Mouse (Mus musculus): ENCODE measurements around the gene Taf8. TPM values are rescaled to one million over a fixed set of nuclear protein-coding genes. Genes with fewer than 3 reads are reported as not detected.
A peak's percentile ranks its signal among the peaks of the same experiment; 100 is the strongest.

Taf8 gene
- polyA plus RNA-seq, 1 experiment: 13.3 TPM

DNA sequence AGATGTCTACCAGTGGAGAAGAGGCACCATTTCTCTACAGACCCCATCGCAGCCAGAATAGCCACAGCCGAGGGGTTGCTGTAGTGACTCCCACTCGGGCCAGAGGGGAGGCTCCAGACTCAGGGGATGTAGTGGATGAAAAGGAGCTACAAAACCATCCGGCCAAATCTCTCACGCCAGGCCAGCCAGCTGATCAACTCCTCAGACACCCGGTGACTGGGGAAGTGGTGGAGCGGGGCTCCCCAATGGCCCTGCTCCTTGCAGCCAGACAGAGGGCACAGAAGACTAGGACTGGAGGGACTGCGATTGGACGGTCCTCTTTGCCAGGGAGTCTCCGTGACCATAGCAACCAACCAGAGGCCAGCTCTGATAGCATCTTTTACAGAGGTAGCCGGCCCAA, 34.4 kb downstream of the Taf8 start:
- TF ChIP-seq CTCF (IDR thresholded peaks at IDR 0.05; ENCODE audit: extremely low read depth, insufficient read length, insufficient replicate concordance, low read depth, low read length) (no peak), POLR2A (IDR thresholded peaks at IDR 0.05; ENCODE audit: low read depth, low read length) (no peak)
- no peak overlapping the region for H3K27ac ChIP-seq (ENCODE audit: insufficient read depth, low read depth, low read length)
- H3K27me3 ChIP-seq (ENCODE audit: control insufficient read depth, insufficient read depth, low read length): no peaks in the 10 kb centered on the region
- peaks cover 21% of the 10 kb centered on the region for H3K4me1 ChIP-seq (ENCODE audit: control insufficient read depth, insufficient read depth, insufficient read length, low read length)
- WGBS: 92% methylated on average over 11 of the region's 11 CpGs
- H3K4me3 ChIP-seq (ENCODE audit: low read depth, low read length): no peak overlapping the region
- peaks cover 41% of the 10 kb centered on the region for H3K36me3 ChIP-seq (ENCODE audit: control insufficient read depth, insufficient read depth, low read length)

DNA sequence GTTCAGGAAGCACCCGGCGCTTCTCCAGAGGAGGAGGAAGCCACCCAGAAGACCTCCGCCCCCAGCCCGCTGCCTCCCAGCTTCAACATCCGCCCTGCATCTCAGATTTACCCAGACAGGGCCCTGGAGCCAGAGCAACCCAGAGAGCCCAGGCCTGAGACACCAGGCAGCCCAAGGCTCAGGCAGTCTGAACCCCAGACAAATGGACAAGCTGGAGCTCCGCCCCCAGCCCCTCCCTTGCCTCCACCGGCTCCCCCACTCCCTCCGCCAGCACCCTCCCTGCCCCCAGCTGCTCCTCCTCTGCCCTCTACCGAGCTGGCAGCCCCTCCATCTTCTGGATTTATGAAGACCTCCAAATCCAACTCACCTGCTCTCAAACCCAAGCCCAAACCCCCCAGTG, 35.8 kb downstream of the Taf8 start:
- H3K27me3 ChIP-seq (ENCODE audit: control insufficient read depth, insufficient read depth, low read length): no peaks in the 10 kb centered on the region
- 76% methylated on average over 9 of the region's 9 CpGs for WGBS
- peaks cover 34% of the 10 kb centered on the region for H3K4me1 ChIP-seq (ENCODE audit: control insufficient read depth, insufficient read depth, insufficient read length, low read length)
- H3K4me3 ChIP-seq (ENCODE audit: low read depth, low read length): no peak overlapping the region
- H3K36me3 ChIP-seq (ENCODE audit: control insufficient read depth, insufficient read depth, low read length): peaks cover 41% of the 10 kb centered on the region
- H3K27ac ChIP-seq (ENCODE audit: insufficient read depth, low read depth, low read length): no peak overlapping the region
- TF ChIP-seq POLR2A (IDR thresholded peaks at IDR 0.05; ENCODE audit: low read depth, low read length): no peak

DNA sequence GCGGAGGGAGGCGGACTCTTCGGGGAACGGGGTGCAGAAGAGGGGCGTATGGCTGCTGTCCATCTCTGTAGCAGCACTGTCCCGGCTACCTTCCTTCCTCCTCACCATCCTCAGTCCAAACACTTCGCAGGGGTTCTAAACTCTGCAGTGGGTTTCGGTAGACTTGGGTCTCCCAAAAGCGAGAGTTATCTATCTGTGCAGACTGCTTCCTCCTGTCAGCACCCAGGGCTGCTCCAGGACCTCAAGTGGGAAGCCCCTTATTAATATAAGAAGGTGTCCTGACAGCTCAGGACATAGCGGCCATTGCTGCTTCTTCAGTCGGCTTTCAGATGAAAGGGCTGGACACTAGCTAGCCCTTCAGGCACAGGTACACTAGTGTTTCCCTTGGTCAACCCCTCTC, 37.1 kb downstream of the Taf8 start:
- TF ChIP-seq POLR2A (IDR thresholded peaks at IDR 0.05; ENCODE audit: low read depth, low read length): no peak
- no peak for TF ChIP-seq CTCF (IDR thresholded peaks at IDR 0.05; ENCODE audit: extremely low read depth, insufficient read length, insufficient replicate concordance, low read depth, low read length)
- 79% methylated on average over 11 of the region's 11 CpGs for WGBS
- no peak overlapping the region for H3K4me3 ChIP-seq (ENCODE audit: low read depth, low read length)
- peaks cover 40% of the 10 kb centered on the region for H3K4me1 ChIP-seq (ENCODE audit: control insufficient read depth, insufficient read depth, insufficient read length, low read length)
- no peaks in the 10 kb centered on the region for H3K27me3 ChIP-seq (ENCODE audit: control insufficient read depth, insufficient read depth, low read length)
- H3K36me3 ChIP-seq (ENCODE audit: control insufficient read depth, insufficient read depth, low read length): peaks cover 37% of the 10 kb centered on the region
- no peak overlapping the region for H3K27ac ChIP-seq (ENCODE audit: insufficient read depth, low read depth, low read length)

DNA sequence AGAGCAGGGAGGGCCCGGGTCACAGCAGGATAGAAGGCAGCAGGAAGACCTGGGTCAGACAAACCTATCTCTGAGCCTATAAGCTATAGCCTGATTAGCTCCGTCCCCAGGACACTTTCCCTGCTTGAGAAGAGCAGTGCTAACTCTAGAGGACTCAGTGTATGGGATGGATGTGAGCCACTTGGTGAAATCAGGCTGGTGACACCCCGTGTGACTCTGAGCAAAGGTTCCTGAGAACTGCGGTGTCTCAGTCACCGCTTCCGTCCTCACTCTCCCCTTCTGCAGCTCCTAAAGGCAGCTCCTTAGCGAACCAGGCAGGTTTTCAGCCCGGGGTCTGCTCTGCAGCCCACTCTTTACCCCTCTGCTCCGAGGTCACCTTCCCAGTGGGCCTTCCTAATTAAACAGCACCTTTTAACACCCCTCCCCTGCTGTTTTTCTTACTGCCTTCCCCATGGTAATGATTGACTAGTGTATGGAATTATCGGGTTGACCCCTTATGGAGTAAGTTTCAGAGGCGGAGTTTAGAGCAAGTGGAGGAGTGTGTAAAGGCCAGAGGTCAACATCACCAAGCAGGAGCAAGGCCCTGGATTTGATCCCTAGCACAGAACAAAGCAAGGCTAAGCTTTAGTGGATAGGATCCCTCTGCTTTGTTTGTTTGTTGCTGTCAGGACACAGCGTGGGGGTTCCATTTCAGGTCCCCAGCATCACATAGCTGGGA, 37.7 kb downstream of the Taf8 start:
- TF ChIP-seq CTCF (IDR thresholded peaks at IDR 0.05; ENCODE audit: extremely low read depth, insufficient read length, insufficient replicate concordance, low read depth, low read length): no peak
- no peak for TF ChIP-seq POLR2A (IDR thresholded peaks at IDR 0.05; ENCODE audit: low read depth, low read length)
- WGBS: 29% methylated on average over 12 of the region's 12 CpGs
- H3K36me3 ChIP-seq (ENCODE audit: control insufficient read depth, insufficient read depth, low read length): peaks cover 34% of the 10 kb centered on the region
- H3K27me3 ChIP-seq (ENCODE audit: control insufficient read depth, insufficient read depth, low read length): no peaks in the 10 kb centered on the region
- peak overlapping the region; percentile 25 for H3K4me3 ChIP-seq (ENCODE audit: low read depth, low read length)
- H3K27ac ChIP-seq (ENCODE audit: insufficient read depth, low read depth, low read length): peak overlapping the region; percentile 83
- peaks cover 46% of the 10 kb centered on the region for H3K4me1 ChIP-seq (ENCODE audit: control insufficient read depth, insufficient read depth, insufficient read length, low read length)

DNA sequence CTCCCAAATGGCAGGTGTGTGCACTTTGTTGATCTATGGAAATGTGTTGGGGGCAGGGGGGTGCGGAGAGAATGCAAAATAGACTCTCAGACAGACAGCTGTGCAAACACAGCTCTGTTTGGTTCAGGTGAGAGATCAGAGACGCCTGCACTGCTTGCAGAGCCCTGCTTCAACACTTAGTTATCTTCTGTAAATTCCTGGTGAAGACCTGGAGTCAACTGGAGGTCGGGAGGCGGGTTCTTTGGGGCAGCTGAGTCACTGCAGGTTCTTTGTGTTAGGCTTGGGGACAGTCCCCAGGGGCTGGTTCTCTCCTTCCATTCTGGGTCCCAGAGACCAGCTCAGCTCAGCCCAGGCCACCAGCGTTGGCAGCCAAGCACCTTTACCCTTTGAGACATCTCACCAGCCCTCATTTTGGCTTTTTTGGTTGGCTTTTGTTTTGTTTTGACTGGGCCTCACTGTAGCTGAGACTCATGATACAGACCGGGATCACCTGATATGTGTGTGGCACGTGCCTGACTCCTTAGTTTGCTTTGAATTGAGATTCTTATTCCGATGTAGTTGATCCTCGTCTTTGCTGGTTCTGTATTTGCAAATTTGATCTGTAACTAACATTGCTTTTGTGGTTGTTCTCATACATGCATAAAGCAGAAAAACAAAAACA, 39.2 kb downstream of the Taf8 start:
- Histone ChIP-seq H3K4me3 (ENCODE audit: low read depth, low read length) (no peak overlapping the region), H3K27ac (ENCODE audit: insufficient read depth, low read depth, low read length) (peak overlapping the region; percentile 63), H3K27me3 (ENCODE audit: control insufficient read depth, insufficient read depth, low read length) (no peaks in the 10 kb centered on the region), H3K36me3 (ENCODE audit: control insufficient read depth, insufficient read depth, low read length) (peaks cover 21% of the 10 kb centered on the region), H3K4me1 (ENCODE audit: control insufficient read depth, insufficient read depth, insufficient read length, low read length) (peaks cover 50% of the 10 kb centered on the region)
- TF ChIP-seq POLR2A (IDR thresholded peaks at IDR 0.05; ENCODE audit: low read depth, low read length) (no peak), CTCF (IDR thresholded peaks at IDR 0.05; ENCODE audit: extremely low read depth, insufficient read length, insufficient replicate concordance, low read depth, low read length) (no peak)
- 23% methylated on average over 9 of the region's 9 CpGs for WGBS

DNA sequence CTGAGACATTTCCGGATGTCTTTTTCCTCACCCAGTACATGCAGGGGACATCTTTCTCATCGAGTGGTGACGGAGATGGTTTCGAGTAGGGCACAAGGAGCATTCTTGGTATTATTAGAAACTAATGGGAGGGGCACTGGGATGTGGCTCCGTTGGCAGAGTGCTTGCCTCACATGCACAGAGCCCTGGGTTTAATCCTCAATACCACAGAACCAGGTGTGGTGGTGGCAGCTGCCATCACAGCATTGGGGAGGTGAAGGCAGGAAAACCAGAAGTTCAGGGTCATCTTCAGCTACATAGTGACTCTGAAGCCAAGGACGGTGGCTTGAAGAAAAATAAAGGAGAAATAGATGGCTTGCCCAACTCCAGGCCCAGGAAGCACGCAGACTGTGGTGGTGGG, 39.9 kb downstream of the Taf8 start:
- no peak for TF ChIP-seq POLR2A (IDR thresholded peaks at IDR 0.05; ENCODE audit: low read depth, low read length)
- TF ChIP-seq CTCF (IDR thresholded peaks at IDR 0.05; ENCODE audit: extremely low read depth, insufficient read length, insufficient replicate concordance, low read depth, low read length): no peak
- Histone ChIP-seq H3K27ac (ENCODE audit: insufficient read depth, low read depth, low read length) (peak overlapping the region; percentile 63), H3K36me3 (ENCODE audit: control insufficient read depth, insufficient read depth, low read length) (peaks cover 15% of the 10 kb centered on the region), H3K4me3 (ENCODE audit: low read depth, low read length) (no peak overlapping the region), H3K4me1 (ENCODE audit: control insufficient read depth, insufficient read depth, insufficient read length, low read length) (peaks cover 50% of the 10 kb centered on the region), H3K27me3 (ENCODE audit: control insufficient read depth, insufficient read depth, low read length) (no peaks in the 10 kb centered on the region)
- WGBS: 26% methylated on average over 7 of the region's 7 CpGs

DNA sequence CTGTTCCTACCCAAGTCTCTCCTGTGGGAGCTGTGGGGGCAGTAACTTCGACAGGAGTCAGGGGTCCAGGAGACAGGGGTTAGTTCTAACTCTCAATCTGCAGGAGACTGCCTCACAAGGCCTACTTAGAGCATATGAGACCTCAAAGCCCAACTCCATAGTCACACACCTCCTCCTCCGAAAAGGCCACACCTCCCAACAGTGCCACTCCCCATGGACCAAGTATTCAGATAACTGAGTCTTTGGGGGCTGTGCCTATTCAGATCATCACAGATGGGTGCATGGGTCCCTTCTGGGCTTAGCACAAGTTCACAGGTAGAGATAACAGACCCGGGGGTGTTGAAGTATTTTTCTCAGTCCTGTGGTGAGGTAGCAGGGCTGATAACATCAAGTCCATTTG, 40.4 kb downstream of the Taf8 start:
- peaks cover 11% of the 10 kb centered on the region for H3K36me3 ChIP-seq (ENCODE audit: control insufficient read depth, insufficient read depth, low read length)
- WGBS: 25% methylated on average over 3 of the region's 3 CpGs
- no peak overlapping the region for H3K4me3 ChIP-seq (ENCODE audit: low read depth, low read length)
- peak overlapping the region; percentile 63 for H3K27ac ChIP-seq (ENCODE audit: insufficient read depth, low read depth, low read length)
- no peaks in the 10 kb centered on the region for H3K27me3 ChIP-seq (ENCODE audit: control insufficient read depth, insufficient read depth, low read length)
- H3K4me1 ChIP-seq (ENCODE audit: control insufficient read depth, insufficient read depth, insufficient read length, low read length): peaks cover 50% of the 10 kb centered on the region
- no peak for TF ChIP-seq CTCF (IDR thresholded peaks at IDR 0.05; ENCODE audit: extremely low read depth, insufficient read length, insufficient replicate concordance, low read depth, low read length)
- TF ChIP-seq POLR2A (IDR thresholded peaks at IDR 0.05; ENCODE audit: low read depth, low read length): no peak

Measured in small intestine, adult 2 months (tissue).